Mouse (Mus musculus) MN1 (cell line): ENCODE results near the gene Fli1.

Experiments used
- DNase-seq: peaks from one replicate; pipeline ENCODE4 v3.0.0-alpha.2; 2016; ENCODE audit warnings: low spot score

Fli1 gene

GRCm38 (mm10) chr9:32542212-32543039, at the start of gene Fli1:
Gene Fli1 (minus strand): TSS chr9:32542861.
- no peak for DNase-seq

DNA sequence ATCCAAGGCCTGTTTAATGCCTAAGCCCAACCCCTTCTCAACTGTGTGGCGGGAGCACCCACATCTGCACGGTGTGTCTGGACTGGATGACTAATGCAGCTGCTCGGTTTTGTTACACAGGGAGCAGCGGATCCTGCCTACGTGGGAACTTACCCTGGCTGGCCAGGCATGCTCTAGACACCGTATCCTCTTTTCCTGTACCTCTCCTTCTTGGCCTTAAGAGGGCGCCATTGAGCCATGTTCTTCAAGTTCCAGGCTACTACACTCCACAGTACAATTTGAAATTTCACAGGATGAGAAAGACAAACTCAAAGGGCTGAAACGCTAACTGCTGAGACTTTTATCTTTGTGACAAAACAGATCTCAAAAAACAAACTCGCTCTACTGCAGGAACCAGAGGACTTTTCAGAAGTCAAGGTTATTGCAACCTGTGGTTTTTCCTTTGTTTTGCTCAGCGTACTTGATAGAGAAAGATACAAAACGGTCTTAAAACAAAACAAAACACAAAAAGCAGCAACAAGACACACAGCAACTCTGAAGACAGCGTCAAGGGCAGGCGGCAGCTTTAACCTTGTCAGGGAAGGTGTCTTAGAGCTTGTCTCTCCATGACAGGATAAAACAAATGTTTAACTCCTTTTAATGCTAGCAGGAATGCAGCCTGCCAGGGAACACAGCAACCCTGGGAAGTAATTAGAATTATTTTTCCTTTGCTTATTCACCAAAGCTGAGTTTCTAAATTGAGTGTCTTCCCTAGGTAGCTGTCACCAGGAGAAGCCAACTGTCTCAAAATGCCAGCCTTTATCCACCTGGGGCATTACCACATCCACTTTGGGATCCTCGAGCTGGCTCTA, 49.3 kb upstream of the Fli1 start:
- DNase-seq: peak; percentile 50

DNA sequence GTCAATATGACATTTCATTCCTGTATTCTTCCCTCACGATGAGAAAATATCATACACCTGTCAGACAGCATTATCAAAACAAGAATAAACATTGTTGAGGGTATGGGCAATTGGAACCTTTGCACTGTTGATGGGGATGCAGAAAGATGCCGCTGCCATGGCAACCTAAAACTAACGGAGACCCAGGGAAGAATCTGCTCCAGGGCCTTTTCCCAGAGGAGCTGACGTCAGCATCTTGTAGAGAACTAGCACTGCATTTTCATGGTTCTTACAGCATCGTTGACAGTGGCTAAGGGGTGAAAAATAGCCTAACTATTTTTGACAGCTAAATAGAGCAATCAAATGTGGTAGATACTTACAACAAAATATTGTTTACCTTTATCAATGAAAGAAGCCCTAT, 47.9 kb upstream of the Fli1 start:
- no peak for DNase-seq

DNA sequence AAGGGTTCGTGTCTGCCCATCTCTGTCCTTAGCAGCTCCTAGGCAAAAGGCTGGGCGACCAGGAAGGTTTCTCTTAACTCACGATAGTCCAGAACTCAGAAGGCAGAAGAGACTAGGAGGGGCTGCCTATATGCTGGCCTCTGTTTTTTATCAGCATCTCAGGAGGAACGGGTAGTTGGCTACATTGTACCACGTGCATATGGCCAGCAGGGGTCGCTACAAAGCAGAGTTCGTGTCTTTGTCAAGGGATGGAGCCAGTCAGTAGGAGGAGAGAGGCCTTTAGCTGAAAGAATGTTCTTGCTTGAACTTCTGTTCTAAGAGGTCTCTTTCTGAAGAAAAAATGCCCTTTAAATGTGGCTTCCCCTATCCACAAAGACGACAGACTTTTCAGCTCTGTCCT, 47.2 kb upstream of the Fli1 start:
- DNase-seq: peak; percentile 20

DNA sequence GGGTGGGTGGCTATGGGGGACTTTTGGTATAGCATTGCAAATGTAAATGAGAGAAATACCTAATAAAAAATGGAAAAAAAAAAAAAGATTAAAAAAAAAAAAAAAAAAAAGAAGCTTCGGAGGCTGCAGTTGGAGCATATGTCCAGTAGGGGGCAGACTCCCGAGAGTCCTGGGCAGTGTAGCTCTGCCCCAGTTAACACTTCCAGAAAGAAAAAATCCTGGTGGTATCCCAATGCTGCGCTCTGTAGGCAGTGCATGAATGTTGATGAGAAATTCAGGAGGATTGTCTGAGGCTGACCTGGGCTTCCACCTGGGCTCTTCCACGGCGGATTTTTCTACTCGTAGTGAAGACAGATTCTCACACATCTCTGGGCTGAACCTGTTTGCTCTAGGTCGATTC, 42.7 kb upstream of the Fli1 start:
- no peak for DNase-seq

DNA sequence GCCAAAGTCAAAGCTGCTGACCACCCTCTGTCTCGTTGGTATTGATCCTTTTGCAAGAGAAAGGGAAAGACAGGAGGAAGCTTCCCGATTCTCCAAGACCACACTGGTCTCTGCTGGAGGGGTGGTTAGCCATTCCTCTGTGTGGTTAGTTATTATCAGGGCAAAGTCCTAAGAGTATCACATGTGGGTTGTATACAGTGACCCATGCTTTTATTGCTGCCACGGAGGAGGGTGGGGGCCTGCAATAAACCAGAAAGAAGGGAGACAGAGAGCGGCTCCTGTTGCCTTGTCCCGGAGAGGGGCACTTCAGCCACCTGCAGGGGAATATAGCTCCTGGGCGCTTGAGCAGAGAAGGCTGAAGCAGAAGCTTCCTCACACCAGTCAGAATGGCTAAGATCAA, 41.2 kb upstream of the Fli1 start:
- no peak for DNase-seq

DNA sequence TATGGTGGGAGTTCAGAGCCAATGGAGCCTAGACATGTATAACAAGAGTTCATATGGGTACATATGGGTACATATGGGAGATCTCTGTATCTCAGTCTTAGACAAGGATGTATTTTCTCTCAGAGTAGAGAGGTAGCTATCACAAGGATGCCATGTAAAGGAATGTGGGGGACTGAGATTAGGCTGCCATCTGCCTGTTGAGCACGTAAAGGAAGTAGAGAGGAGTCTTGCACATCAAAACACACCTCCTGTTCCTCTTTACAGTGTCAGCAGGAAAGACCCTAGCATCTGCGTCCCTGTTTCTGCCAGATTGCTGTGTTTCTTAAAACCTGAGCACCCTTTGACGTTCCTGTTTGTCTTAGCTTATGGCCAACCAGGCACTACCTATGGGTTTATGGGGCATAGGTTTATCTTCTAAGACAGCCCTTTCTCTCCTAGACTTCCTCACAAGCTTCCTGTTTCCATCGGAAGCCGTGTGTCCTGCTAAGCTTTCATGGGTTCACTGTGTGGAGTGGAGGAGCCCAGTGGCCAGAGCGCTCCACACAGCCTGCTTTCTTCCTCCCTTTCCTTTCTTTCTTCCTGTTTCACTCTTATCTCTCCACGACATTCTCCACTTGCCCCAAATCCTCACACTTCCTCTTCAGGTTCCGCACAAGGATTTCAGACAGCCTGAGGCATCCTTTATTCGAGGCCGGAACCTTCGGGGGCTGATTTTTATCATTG, 39.4 kb upstream of the Fli1 start:
- DNase-seq: no peak

DNA sequence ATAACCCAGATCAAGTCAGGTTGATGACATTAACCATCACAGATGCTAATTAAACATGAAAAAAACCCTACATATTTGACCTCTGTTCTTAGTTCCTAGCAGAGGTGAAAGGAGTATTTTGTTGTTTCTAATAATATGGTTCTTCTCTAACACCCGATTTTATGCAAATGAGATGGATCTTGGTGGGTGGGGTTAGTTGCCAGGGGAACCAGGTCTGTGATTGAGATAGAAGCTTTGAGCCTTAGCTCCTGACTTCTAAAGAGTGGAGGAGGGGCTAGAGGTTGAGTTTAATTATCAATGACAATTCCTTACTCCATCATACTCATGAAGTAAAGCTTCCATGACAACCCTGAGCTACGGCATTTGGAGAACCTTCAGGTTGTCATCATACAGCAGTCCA, 35.8 kb upstream of the Fli1 start:
- DNase-seq: no peak

- DNase-seq: no peak
These were observed 31.0 kb upstream of the Fli1 start for GRCm38 (mm10) chr9:32573638-32574037.

DNA sequence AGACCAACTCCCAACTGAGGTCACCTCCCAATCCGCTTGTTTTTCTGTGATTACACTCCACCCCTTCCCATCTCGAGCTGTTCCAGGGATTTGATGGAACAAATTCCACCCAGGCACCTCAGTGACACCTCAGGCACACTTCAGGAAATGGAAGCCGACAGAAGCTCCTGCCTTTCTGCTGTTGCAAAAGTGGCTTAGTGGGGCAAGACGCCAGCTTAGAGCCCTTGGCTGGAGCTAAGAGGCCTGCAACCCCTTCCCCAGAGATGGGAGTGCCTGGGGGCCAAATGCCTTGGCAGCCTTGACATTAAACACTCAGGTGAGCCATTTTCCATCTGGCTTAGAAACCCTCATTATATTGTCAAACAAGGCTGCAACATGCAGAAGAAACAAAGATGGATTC, 29.0 kb upstream of the Fli1 start:
- DNase-seq: no peak

DNA sequence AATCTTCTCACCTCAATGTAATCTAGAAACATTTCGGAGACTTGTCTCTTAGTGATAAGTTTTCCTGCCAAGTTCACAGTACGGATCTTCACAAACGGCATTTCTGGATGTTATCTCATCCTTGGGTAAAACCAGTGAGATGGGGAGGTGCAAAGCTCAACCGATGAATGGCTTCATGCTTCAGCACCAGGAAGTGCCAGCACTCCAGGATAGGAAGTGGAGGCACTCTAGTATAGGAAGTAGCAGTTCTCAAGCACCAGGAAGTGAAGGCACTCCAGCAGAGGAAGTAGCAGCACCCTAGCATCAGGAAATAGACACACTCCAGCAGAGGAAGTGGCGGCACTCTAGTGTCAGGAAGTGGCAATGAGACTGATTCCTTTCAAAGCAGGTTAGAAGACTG, 27.9 kb upstream of the Fli1 start:
- DNase-seq: no peak

- DNase-seq: no peak
These were observed 26.6 kb upstream of the Fli1 start for GRCm38 (mm10) chr9:32569261-32569660.

DNA sequence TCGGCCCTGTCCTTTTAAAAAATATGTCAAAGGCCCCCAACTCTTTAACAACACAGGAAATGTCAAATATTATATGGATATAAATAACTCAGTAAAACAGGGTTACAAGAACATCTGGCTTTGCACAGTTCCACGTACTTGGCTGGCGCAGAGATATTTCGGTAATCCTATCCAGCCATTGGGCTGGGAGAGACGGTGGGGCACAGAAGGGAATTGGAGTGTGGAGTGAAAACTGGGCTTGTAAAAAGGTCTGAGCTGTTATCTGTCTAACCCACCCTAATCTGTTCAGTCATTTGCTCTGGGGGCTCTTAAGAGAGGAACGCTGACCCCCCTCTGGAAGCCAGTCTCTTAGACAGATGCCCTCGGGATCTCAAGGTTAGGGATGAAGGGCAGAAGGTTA, 24.9 kb upstream of the Fli1 start:
- no peak for DNase-seq

- DNase-seq: no peak
These were observed 22.6 kb upstream of the Fli1 start for GRCm38 (mm10) chr9:32565309-32565708.

DNA sequence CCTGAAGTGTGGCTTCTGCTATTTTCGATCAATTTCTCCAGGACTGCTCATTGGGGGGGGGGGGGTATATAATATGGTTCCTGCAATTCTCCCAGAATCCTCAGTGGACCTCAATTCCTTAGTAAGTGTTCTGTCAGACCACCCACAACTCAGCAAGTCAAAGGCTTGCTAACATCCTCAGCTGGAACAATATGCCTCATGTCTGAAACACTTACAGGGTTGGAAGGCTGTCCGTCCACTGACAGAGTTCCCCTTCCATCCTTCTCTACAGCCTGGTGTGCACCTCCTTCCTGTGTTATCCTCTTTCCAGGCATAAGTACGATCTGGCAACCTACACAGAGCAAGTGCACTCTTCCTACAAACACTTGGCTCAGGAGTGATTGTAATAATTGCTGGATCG, 20.2 kb upstream of the Fli1 start:
- DNase-seq: no peak

DNA sequence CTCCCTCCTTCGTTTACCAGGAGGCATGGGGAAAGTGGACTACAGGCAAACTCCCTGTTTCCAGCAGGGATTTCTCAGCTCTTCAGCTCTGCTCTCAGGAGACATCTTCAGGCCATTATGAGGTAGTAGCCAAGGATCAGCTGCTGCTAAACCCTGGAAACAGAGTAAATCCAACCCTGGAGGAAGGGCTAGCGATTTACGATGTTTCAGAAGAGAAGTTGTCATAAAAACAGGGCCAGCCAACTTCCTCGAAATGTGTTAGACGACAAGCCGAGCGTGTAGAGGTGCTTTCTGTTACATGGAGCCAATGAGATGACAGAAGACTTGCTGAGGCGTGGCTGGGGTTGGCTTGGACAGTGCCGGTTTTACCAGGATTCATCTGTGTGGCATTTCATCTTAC, 19.7 kb upstream of the Fli1 start:
- DNase-seq: no peak

DNA sequence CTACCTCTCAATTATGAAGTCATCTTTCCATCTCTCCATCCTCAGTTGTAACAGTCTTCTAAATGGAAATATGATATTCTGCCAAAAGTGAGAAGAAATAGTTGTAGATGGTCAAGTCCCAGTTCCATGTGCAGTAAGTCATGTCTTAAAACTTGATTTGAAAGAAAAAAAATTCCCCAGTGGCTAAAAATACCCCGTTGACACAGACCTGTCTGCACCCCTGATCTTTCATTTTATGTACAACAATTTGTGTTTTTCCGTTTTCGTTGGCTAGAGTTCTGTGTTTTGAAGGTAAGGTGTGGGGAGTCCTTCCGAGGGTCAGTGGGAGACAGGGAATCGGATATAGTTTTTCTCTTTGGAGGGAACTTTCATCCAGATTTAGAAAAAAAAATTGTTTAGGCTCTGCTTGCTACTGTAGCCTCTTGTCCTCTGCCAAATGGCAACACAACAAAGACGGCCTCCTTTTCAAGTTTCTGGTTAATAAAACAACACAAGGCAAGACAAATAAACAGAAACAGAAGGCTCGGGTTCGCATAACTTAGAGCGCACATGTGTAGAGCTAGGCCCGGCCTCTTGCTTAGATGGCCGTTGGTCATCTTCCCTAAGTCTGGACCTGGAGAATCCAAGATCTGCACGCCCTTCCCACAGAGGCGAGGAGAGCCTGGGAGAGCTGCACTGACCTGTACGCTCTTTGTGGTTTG, 18.7 kb upstream of the Fli1 start:
- DNase-seq: no peak

GRCm38 (mm10) chr9:32559859-32560258, 17.2 kb upstream of the Fli1 start:
- DNase-seq: no peak

GRCm38 (mm10) chr9:32559454-32559853, 16.8 kb upstream of the Fli1 start:
- no peak for DNase-seq

DNA sequence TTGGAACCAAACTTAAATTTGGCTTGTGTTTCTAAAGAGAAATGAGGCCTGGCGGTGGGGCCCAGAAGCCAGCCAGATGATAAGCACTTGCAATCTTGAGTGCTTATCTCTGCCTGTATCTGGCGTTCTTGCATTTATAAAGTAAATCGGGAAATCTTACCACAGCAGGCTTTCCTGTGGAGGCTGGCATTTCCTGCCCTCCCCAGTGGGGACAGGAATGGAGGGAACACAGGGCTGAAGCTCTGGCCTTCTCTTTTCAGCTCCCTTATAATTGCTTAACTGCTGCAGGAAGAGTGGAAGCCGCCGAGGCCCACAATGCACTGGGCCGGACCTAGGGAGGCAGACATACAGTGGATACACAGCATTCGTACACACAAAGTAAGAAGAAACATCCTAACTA, 13.7 kb upstream of the Fli1 start:
- DNase-seq: no peak

- no peak for DNase-seq
These were observed 12.6 kb upstream of the Fli1 start for GRCm38 (mm10) chr9:32555279-32555678.

GRCm38 (mm10) chr9:32550541-32550940, 7.9 kb upstream of the Fli1 start:
- DNase-seq: no peak
